Mouse (Mus musculus) brain, embryonic 18.5 days (tissue): ENCODE data around the gene Gm10577.

Source experiments
- DNase-seq: peaks from one replicate; pipeline ENCODE4 v3.0.0-alpha.2; 2012; ENCODE audit warnings: low read depth, low spot score

Gm10577 gene

DNA sequence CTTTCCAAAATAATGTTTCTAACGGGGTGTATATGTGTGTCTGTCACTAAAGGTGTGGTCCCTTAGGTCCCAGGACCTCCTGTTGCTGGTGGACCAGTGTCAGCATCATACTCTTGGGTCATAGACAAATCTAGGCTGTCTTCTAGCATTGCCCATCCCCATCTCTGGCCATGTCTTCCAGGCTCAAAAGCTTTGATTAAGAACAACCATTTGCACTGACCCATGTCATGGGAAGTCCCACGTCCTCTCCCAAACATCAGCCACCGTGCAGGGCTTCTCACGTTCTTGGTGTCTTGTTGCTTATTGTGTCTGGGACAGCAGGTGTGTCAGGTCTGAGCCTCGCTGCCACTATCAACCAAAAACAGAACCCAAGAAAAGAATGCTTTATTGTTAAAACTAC is 24.9 kb downstream of the Gm10577 start:
- no peak for DNase-seq

DNA sequence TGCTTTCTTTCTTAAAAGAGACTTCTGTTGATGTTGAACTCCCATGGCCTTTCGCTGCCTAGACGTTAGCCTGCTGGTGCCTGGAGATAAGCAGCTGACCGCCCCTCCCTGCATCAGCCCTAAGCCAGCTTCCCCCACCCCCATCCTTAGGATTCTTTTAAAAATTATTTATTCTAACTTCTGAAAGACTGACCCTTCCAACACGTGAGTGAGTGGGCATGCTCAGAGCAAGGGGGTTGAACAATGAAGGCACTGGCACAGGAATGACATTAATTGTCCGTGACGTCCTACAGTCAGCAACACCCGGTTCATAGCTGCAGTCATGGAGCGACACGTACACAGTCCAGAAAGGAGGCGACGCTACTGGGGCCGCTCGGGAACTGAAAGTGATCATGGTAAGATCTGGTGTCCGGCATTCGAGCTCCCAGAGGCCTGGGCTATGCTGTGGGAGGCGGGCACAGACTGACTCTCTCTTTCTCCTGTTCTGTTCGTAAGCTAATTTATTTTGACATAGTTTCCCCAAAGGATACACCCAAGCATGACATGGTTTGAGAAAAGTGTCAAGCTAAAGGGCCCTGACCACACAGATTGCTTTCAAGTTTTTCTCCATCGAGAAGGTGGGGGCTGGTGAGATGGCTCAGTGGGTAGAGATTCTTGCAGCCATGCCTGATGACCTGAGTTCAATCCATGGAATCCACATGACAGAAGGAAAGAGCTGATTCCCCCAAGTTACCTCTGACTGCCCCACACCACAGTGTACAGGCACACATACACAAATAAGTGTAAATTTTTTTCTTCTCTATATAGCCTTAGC is 25.8 kb downstream of the Gm10577 start:
- DNase-seq = no peak

- DNase-seq = no peak
These were observed 28.4 kb downstream of the Gm10577 start for GRCm38 (mm10) chr4:100992086-100992485.

GRCm38 (mm10) chr4:100990996-100991395 is 29.5 kb downstream of the Gm10577 start:
- DNase-seq = no peak

DNA sequence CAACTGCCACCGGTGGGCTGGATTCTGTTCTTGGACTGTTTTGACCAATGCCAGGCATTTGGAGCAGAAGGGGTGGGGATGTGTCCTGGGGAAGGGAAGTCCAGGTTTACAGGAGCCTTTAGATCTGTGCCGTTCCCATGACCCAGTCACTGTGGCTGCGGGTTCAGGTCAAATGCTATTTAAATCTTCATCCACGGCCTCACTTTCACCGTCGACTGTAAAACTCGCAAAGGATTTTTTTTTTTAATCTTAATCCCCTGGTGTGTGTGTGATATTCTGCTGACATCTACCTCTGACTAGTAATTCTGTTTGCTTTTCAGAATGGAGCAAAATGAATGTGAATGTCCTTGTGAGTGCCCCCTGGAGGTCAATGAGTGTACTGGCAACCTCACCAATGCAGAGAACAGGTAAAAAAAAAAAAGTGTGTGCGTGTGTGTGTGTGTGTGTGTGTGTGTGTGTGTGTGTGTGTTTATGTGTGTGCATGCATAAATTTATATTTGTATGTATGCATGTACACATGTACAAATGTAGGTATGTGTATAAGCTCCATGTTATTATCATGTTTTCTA is 32.2 kb downstream of the Gm10577 start:
- no peak for DNase-seq

DNA sequence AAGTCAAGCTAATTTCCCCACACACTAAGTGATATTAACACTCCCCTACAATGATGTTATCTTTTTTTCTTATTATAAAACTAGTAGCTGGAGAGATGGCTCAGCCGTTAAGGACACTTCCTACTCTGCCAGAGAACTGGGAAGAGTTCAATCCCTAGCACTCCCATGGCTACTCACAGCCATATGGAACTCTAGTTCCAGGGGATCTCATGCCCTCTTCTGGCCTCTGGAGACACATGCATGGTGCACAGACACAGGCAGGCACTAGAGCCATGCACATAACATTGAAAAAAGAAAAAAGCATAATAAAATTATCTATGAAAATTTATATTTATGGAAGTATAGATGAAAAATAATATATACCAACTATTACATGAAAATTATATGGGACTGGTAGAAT is 33.3 kb downstream of the Gm10577 start:
- DNase-seq = no peak

DNA sequence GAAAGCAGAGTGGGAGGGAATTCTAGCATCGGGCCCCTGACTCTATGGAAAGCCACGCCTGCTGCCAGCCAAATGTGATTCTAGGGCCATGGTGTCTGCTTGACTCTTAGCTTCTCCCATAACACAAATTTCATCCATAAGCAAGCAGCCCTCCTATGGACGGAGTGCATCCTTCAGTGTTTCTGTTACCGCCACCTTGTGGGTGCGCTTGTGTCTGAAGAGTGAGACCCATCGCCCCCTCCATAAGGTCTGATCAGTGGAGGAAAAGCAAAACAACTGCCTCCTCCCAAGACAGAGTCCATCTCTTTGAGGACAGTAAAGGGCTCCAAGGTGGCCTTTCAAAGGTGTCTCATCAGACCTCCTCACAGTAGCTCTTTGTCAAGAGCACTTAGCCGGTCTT is 43.0 kb downstream of the Gm10577 start:
- no peak for DNase-seq

DNA sequence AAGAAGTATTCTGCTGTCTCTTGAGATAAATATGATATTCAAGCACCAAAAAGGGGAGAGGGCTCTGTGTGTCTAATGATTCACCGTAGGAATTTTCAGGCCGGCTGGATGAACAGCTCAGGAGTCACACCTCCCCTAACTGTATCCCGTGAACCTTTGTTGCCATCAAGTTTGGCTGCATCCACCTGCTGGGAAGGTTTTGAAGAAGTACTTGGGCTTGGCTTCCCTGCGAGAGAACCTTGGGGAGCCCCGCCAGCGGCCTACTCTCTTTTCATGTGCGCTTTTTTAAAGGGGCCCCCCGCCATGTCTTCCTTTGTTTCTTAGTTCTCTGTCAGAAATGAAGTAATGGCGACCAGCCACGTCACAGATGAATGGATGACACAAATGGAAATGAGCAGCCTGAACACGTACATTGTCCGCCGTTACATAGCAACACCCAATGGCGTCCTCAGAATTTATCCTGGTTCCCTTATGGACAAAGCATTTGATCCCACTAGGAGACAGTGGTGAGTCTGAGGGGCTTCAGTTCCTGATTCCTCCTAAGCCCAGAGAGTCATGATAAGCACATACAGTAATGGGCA is 46.0 kb downstream of the Gm10577 start:
- DNase-seq = no peak

GRCm38 (mm10) chr4:100973641-100974454 is 46.6 kb downstream of the Gm10577 start:
- DNase-seq = no peak
